Comparison of ENCODE assay signal across 16 mouse cellular contexts in the genomic region with DNA sequence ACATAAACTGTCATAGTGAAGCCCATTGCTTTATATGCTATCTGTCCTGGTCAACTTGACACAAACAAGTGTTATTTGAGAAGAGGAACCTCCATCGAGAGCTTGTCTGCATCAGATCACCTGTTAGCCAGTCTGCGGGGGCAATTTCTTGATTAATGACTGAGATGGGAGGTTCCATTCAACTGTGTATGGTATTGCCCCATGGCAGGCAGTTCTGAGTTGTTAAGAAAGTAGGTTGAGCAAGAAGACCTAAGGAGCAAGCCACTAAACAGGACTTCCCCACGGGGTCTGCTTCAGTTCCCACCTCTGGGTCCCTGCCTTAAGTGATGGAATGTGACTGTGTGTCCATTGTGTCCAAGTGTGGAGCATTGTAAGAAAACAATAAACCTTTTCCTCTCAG. TPM values are rescaled to one million over a fixed set of nuclear protein-coding genes. Genes with fewer than 3 reads are reported as not detected.
"Had no signal": no experiment of that assay in that cellular context is flagged by ENCODE, and none has a peak within 500 bp of the region (broad histone marks: within the 10 kb centered on the region; RNA-seq: fewer than 3 reads in every experiment).

No protein-coding gene starts in this region.

- H3K4me1 ChIP-seq: neural tube, embryonic 12.5 days had no signal

- H3K4me3 ChIP-seq: midbrain, embryonic 15.5 days; neural tube, embryonic 12.5 days had no signal

- H3K9ac ChIP-seq: liver, embryonic 14.5 days; lung, embryonic 14.5 days; midbrain, embryonic 12.5 days; midbrain, embryonic 15.5 days; neural tube, embryonic 12.5 days had no signal

- H3K27ac ChIP-seq: midbrain, embryonic 12.5 days; midbrain, embryonic 15.5 days; neural tube, embryonic 12.5 days had no signal

- H3K9me3 ChIP-seq: midbrain, embryonic 12.5 days; midbrain, embryonic 15.5 days; neural tube, embryonic 12.5 days had no signal

- DNase-seq: lung, embryonic 14.5 days; retina, postnatal 1 day; right cerebral cortex, adult 18-20 months; right cerebral cortex, postnatal 25 days; right cerebral cortex, postnatal 4 days; thymus, postnatal 14 days had no signal

- H3K4me2 ChIP-seq: neural tube, embryonic 12.5 days had no signal

- H3K36me3 ChIP-seq: midbrain, embryonic 12.5 days; midbrain, embryonic 15.5 days; neural tube, embryonic 12.5 days had no signal

- H3K27me3 ChIP-seq: neural tube, embryonic 12.5 days had no signal

RNA-seq across cellular contexts. Expression of gene Gprc5d, which starts 51.2 kb away (rescaled TPM):
- total RNA-seq: midbrain, postnatal 0 days; monocyte, adult 5-6 weeks had no signal
- polyA plus RNA-seq: lung, embryonic 14.5 days; lung, embryonic 16.5 days; midbrain, embryonic 15.5 days; neural tube, embryonic 12.5 days; neural tube, embryonic 14.5 days; small intestine, adult 2 months; stomach, embryonic 14.5 days had no signal
